8 mouse cellular contexts compared by ENCODE assay signal in the genomic region with DNA sequence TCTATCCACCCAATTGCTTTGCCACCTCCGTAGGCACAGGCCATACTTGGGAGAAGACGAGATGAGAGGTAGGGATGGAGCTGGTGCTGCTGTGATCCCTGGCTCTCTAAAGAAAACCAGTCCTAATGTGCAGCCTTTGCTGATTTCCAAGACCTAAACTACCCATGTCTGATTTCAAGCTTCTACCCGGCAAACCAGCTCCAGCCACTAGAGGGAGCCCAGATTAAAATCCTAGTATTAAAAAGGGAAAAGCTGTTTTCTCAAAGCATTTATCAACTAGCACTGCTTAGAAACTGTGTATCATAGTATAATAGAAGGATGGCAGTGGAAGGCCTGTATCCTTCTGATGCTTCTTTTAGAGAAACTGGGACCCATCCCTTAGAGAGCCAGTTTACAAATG. TPM values are rescaled to one million over a fixed set of nuclear protein-coding genes. Genes with fewer than 3 reads are reported as not detected.
DNase-seq lines count a peak whose midpoint lies in the region; ATAC-seq lines count a peak whose summit lies in the region.

No protein-coding gene starts in this region.

- intact Hi-C loops in left cerebral cortex, postnatal 4 days (cut with DNase I) = no loop called here

- peak; percentile 17 to 77 for DNase-seq in adrenal gland, adult (ENCODE audit: inconsistent age in 2 of 2, low spot score in 1 of 2)
- DNase-seq in adrenal gland, postnatal 4 days (ENCODE audit: low spot score in 2 of 2) = no peak
- peak; percentile 32 for DNase-seq in ovary, postnatal 36 days (ENCODE audit: low spot score)
- DNase-seq in ovary, postnatal 10 days (ENCODE audit: low spot score) = no peak
- peak; percentile 67 to 76 for DNase-seq in cerebellum, postnatal 25 days
- peak; percentile 35 for DNase-seq in left cerebral cortex, postnatal 4 days
- DNase-seq in right cerebral cortex, postnatal 10 days (ENCODE audit: low spot score in 2 of 2) = peak; percentile 27 to 50

- peak; percentile 51 to 66; a peak in 3 of 4 replicates for ATAC-seq in hematopoietic stem cell, adult 5-6 weeks (replicated peaks in 1 of 2; ENCODE audit: insufficient read depth in 1 of 2, low FRiP score in 2 of 2, low TSS enrichment in 1 of 2, low read depth in 1 of 2, poor library complexity in 2 of 2, severe bottlenecking in 2 of 2)

RNA-seq across cellular contexts. Expression of a gene that starts 5.0 kb away (rescaled TPM):
- total RNA-seq in adrenal gland, postnatal 4 days (2021) = 10 to 100 TPM; 11.6 to 16.8 TPM
- not detected in 2 replicates for total RNA-seq in hematopoietic stem cell, adult 5-6 weeks (2017)
- under 1 TPM; 0.22 to 0.24 TPM for total RNA-seq in left cerebral cortex, postnatal 4 days (2021)

Comparison
In these comparisons a context has a peak if more than half of its experiments do, and no peak if none do; other contexts are left out.
1. DNase-seq: peak in adrenal gland, adult (2 of 2), ovary, postnatal 36 days (single experiment), cerebellum, postnatal 25 days (2 of 2), left cerebral cortex, postnatal 4 days (single experiment) and right cerebral cortex, postnatal 10 days (2 of 2); none in adrenal gland, postnatal 4 days (0 of 2) and ovary, postnatal 10 days (single experiment).
2. RNA of a gene that starts 5.0 kb away (total RNA-seq): 11.6 to 16.8 TPM in adrenal gland, postnatal 4 days; 0.22 to 0.24 TPM in left cerebral cortex, postnatal 4 days and not detected in hematopoietic stem cell, adult 5-6 weeks; every median in the first group is over 10 times any median in the second.